Mouse (Mus musculus) kidney, adult 2 months (tissue): Measurements from ENCODE around the gene Ankrd28. TPM values are rescaled to one million over a fixed set of nuclear protein-coding genes. Genes with fewer than 3 reads are reported as not detected.

Source experiments
- DNase-seq: peaks from one replicate; pipeline ENCODE4 v3.0.0; 2021
- H3K27ac ChIP-seq: fragments of 200-500 bp; 2 replicates; pipeline ENCODE4 v1.5.1; 2012; ENCODE audit warnings: low read depth, low read length, control low read depth, inconsistent platforms; ENCODE audit not compliant: insufficient read depth
- H3K27me3 ChIP-seq: fragments of 200-500 bp; replicated peaks from 2 replicates; pipeline ENCODE4 v1.6.1; 2012; ENCODE audit warnings: mild to moderate bottlenecking, moderate library complexity, low read length, inconsistent platforms; ENCODE audit not compliant: control insufficient read depth, insufficient read depth
- H3K36me3 ChIP-seq: fragments of 200-500 bp; 2 replicates; pipeline ENCODE4 v1.6.1; 2012; ENCODE audit warnings: mild to moderate bottlenecking, moderate library complexity, low read length, inconsistent platforms; ENCODE audit not compliant: control insufficient read depth, insufficient read depth
- H3K4me1 ChIP-seq: fragments of 200-500 bp; 2 replicates; pipeline ENCODE4 v1.6.1; 2011; ENCODE audit warnings: low read length; ENCODE audit not compliant: control insufficient read depth, insufficient read depth
- H3K4me3 ChIP-seq: fragments of 200-500 bp; 2 replicates; pipeline ENCODE4 v1.5.1; 2011; ENCODE audit warnings: mild to moderate bottlenecking, low read depth, low read length, control low read depth; ENCODE audit not compliant: insufficient read depth
- CTCF ChIP-seq: fragments of 200-500 bp; conservative IDR thresholded peaks from 2 replicates; pipeline ENCODE4 v1.5.1; 2011; ENCODE audit warnings: low read depth, mild to moderate bottlenecking, control low read depth, low read length, moderate library complexity, mixed read lengths; ENCODE audit not compliant: insufficient read depth, insufficient read length
- POLR2A ChIP-seq: fragments of 200-500 bp; IDR thresholded peaks from one replicate; pipeline ENCODE4 v1.6.1; 2011; ENCODE audit warnings: low read depth, low read length, control low read depth
- WGBS: fragments of 180-500 bp; shearing (Covaris S2); methylation state at CpG from one replicate; pipeline ENCODE4 v1.1.7; 2018; 5-methylcytosine and 5-hydroxymethylcytosine counted together
- polyA plus RNA-seq: library from polyadenylated mRNA; depleted of rRNA; stranded (reverse); fragments of >200 nt; gene quantifications from 2 replicates; pipeline ENCODE4 v1.2.3, GENCODE M21; 2012

The Ankrd28 gene
- polyA plus RNA-seq, 1 experiment, result 7.0 TPM

GRCm38 (mm10) chr14:31661671-31662554 lies 168.5 kb downstream of the Ankrd28 start:
- Histone ChIP-seq H3K27ac (peak overlapping the region; percentile 96), H3K4me3 (peak overlapping the region; percentile 27), H3K36me3 (no peaks in the 10 kb centered on the region), H3K27me3 (no peaks in the 10 kb centered on the region), H3K4me1 (peaks cover 46% of the 10 kb centered on the region)
- peak; percentile 96 for DNase-seq
- 0 out of 2 replicates have a peak, but pooled peaks have one; percentile 9 for TF ChIP-seq CTCF
- peak; percentile 13 for TF ChIP-seq POLR2A
- under 1% methylated on average over 44 of the region's 44 CpGs for WGBS

- TF ChIP-seq CTCF, result no peak
- Histone ChIP-seq H3K4me3 (no peak overlapping the region), H3K36me3 (no peaks in the 10 kb centered on the region), H3K27ac (peak overlapping the region; percentile 83), H3K4me1 (peaks cover 46% of the 10 kb centered on the region), H3K27me3 (no peaks in the 10 kb centered on the region)
- 52% methylated on average over 7 of the region's 7 CpGs for WGBS
- DNase-seq, result no peak
Observed at GRCm38 (mm10) chr14:31660312-31661093, 169.9 kb downstream of the Ankrd28 start.

GRCm38 (mm10) chr14:31659501-31660181 lies 170.8 kb downstream of the Ankrd28 start:
- peaks cover 49% of the 10 kb centered on the region for H3K4me1 ChIP-seq
- no peaks in the 10 kb centered on the region for H3K27me3 ChIP-seq
- 7% methylated on average over 10 of the region's 10 CpGs for WGBS
- no peak for TF ChIP-seq POLR2A
- TF ChIP-seq CTCF, result no peak
- no peak overlapping the region for H3K4me3 ChIP-seq
- peak; percentile 87 for DNase-seq
- H3K27ac ChIP-seq, result peak overlapping the region; percentile 83
- H3K36me3 ChIP-seq, result no peaks in the 10 kb centered on the region

- H3K36me3 ChIP-seq, result no peaks in the 10 kb centered on the region
- H3K4me3 ChIP-seq, result no peak overlapping the region
- no peak for DNase-seq
- TF ChIP-seq POLR2A, result no peak
- TF ChIP-seq CTCF, result no peak
- peaks cover 40% of the 10 kb centered on the region for H3K4me1 ChIP-seq
- WGBS, result 89% methylated on average over 8 of the region's 8 CpGs
- H3K27ac ChIP-seq, result peak overlapping the region; percentile 7; the same call in 1 of the 2 replicates
- no peaks in the 10 kb centered on the region for H3K27me3 ChIP-seq
Observed at GRCm38 (mm10) chr14:31658126-31658680, 172.2 kb downstream of the Ankrd28 start.

- H3K4me1 ChIP-seq, result peaks cover 33% of the 10 kb centered on the region
- no peak overlapping the region; the same call in 1 of the 2 replicates for H3K27ac ChIP-seq
Observed at GRCm38 (mm10) chr14:31656857-31657645, 173.4 kb downstream of the Ankrd28 start.

GRCm38 (mm10) chr14:31656386-31656785 lies 174.1 kb downstream of the Ankrd28 start:
- no peaks in the 10 kb centered on the region for H3K27me3 ChIP-seq
- TF ChIP-seq CTCF, result no peak
- TF ChIP-seq POLR2A, result no peak
- peaks cover 33% of the 10 kb centered on the region for H3K4me1 ChIP-seq
- no peaks in the 10 kb centered on the region for H3K36me3 ChIP-seq
- no peak overlapping the region for H3K4me3 ChIP-seq
- DNase-seq, result no peak
- 66% methylated on average over 7 of the region's 7 CpGs for WGBS
- H3K27ac ChIP-seq, result no peak overlapping the region

More at GRCm38 (mm10) chr14:31656857-31657645, 173.4 kb downstream of the Ankrd28 start:
- H3K27me3 ChIP-seq, result no peaks in the 10 kb centered on the region
- WGBS, result 13% methylated on average over 5 of the region's 5 CpGs
- peak; percentile 78 for DNase-seq
- no peaks in the 10 kb centered on the region for H3K36me3 ChIP-seq
- H3K4me3 ChIP-seq, result no peak overlapping the region
- TF ChIP-seq CTCF (peak; percentile 76), POLR2A (no peak)
